Mouse (Mus musculus): ENCODE measurements around the gene Fam83e. TPM values are rescaled to one million over a fixed set of nuclear protein-coding genes. Genes with fewer than 3 reads are reported as not detected.
A peak's percentile ranks its signal among the peaks of the same experiment; 100 is the strongest.

Fam83e gene
- polyA plus RNA-seq, 1 experiment from 2014 or later: 0.65 TPM

- Histone ChIP-seq H3K27ac (replicated peaks; ENCODE audit: low read depth, low read length) (no peak overlapping the region), H3K4me2 (ENCODE audit: low read depth, severe bottlenecking) (0 out of 2 replicates have a peak overlapping the region, but pooled peaks have one; percentile 17), H3K4me3 (ENCODE audit: low read depth, low read length) (no peak overlapping the region), H3K36me3 (ENCODE audit: control insufficient read depth, insufficient read depth, low read length) (no peaks in the 10 kb centered on the region), H3K4me1 (ENCODE audit: control insufficient read depth, insufficient read depth, low read length) (peaks cover 5% of the 10 kb centered on the region), H3K9ac (ENCODE audit: low read length) (0 out of 2 replicates have a peak overlapping the region, but pooled peaks have one; percentile 27), H3K27me3 (ENCODE audit: control insufficient read depth, insufficient read depth, low read length) (no peaks in the 10 kb centered on the region), H3K9me3 (ENCODE audit: control insufficient read depth, low read length) (no peaks in the 10 kb centered on the region)
- ATAC-seq (ENCODE audit: insufficient number of reproducible peaks, low FRiP score, low TSS enrichment, low read depth) (no peak), DNase-seq (ENCODE audit: low spot score) (no peak)
- WGBS: 33% methylated on average over 10 of the region's 10 CpGs
Measured at GRCm38 (mm10) chr7:45685811-45686210, 35.2 kb upstream of the Fam83e start.

GRCm38 (mm10) chr7:45686841-45687240 is 34.2 kb upstream of the Fam83e start:
- Histone ChIP-seq H3K27me3 (ENCODE audit: control insufficient read depth, insufficient read depth, low read length) (no peaks in the 10 kb centered on the region), H3K4me1 (ENCODE audit: control insufficient read depth, insufficient read depth, low read length) (peaks cover 5% of the 10 kb centered on the region), H3K4me2 (ENCODE audit: low read depth, severe bottlenecking) (no peak overlapping the region), H3K27ac (replicated peaks; ENCODE audit: low read depth, low read length) (no peak overlapping the region), H3K9ac (ENCODE audit: low read length) (no peak overlapping the region), H3K9me3 (ENCODE audit: control insufficient read depth, low read length) (no peaks in the 10 kb centered on the region), H3K4me3 (ENCODE audit: low read depth, low read length) (no peak overlapping the region), H3K36me3 (ENCODE audit: control insufficient read depth, insufficient read depth, low read length) (no peaks in the 10 kb centered on the region)
- no peak for DNase-seq (ENCODE audit: low spot score)
- no peak for ATAC-seq (ENCODE audit: insufficient number of reproducible peaks, low FRiP score, low TSS enrichment, low read depth)
- 85% methylated on average over 3 of the region's 3 CpGs for WGBS

- Histone ChIP-seq H3K4me2 (ENCODE audit: low read depth, severe bottlenecking) (no peak overlapping the region), H3K4me1 (ENCODE audit: control insufficient read depth, insufficient read depth, low read length) (peaks cover 5% of the 10 kb centered on the region), H3K4me3 (ENCODE audit: low read depth, low read length) (no peak overlapping the region), H3K27ac (replicated peaks; ENCODE audit: low read depth, low read length) (no peak overlapping the region), H3K36me3 (ENCODE audit: control insufficient read depth, insufficient read depth, low read length) (no peaks in the 10 kb centered on the region), H3K9me3 (ENCODE audit: control insufficient read depth, low read length) (no peaks in the 10 kb centered on the region), H3K9ac (ENCODE audit: low read length) (no peak overlapping the region), H3K27me3 (ENCODE audit: control insufficient read depth, insufficient read depth, low read length) (no peaks in the 10 kb centered on the region)
- no peak for DNase-seq (ENCODE audit: low spot score)
- 56% methylated on average over 6 of the region's 6 CpGs for WGBS
- no peak for ATAC-seq (ENCODE audit: insufficient number of reproducible peaks, low FRiP score, low TSS enrichment, low read depth)
Measured at GRCm38 (mm10) chr7:45689099-45689498, 31.9 kb upstream of the Fam83e start.

- ATAC-seq (ENCODE audit: insufficient number of reproducible peaks, low FRiP score, low TSS enrichment, low read depth): no peak
Measured at GRCm38 (mm10) chr7:45689800-45690199, 31.2 kb upstream of the Fam83e start.

GRCm38 (mm10) chr7:45692364-45692763 is 28.6 kb upstream of the Fam83e start:
- Histone ChIP-seq H3K9ac (ENCODE audit: low read length) (no peak overlapping the region), H3K4me1 (ENCODE audit: control insufficient read depth, insufficient read depth, low read length) (no peaks in the 10 kb centered on the region), H3K9me3 (ENCODE audit: control insufficient read depth, low read length) (no peaks in the 10 kb centered on the region), H3K4me2 (ENCODE audit: low read depth, severe bottlenecking) (no peak overlapping the region), H3K36me3 (ENCODE audit: control insufficient read depth, insufficient read depth, low read length) (no peaks in the 10 kb centered on the region), H3K4me3 (ENCODE audit: low read depth, low read length) (no peak overlapping the region), H3K27ac (replicated peaks; ENCODE audit: low read depth, low read length) (no peak overlapping the region), H3K27me3 (ENCODE audit: control insufficient read depth, insufficient read depth, low read length) (no peaks in the 10 kb centered on the region)
- 77% methylated on average over 2 of the region's 2 CpGs for WGBS
- ATAC-seq (ENCODE audit: insufficient number of reproducible peaks, low FRiP score, low TSS enrichment, low read depth): no peak
- DNase-seq (ENCODE audit: low spot score): no peak

More at GRCm38 (mm10) chr7:45689800-45690199, 31.2 kb upstream of the Fam83e start:
- Histone ChIP-seq H3K9me3 (ENCODE audit: control insufficient read depth, low read length) (no peaks in the 10 kb centered on the region), H3K9ac (ENCODE audit: low read length) (no peak overlapping the region), H3K4me1 (ENCODE audit: control insufficient read depth, insufficient read depth, low read length) (peaks cover 5% of the 10 kb centered on the region), H3K36me3 (ENCODE audit: control insufficient read depth, insufficient read depth, low read length) (no peaks in the 10 kb centered on the region), H3K4me2 (ENCODE audit: low read depth, severe bottlenecking) (no peak overlapping the region), H3K27ac (replicated peaks; ENCODE audit: low read depth, low read length) (no peak overlapping the region), H3K4me3 (ENCODE audit: low read depth, low read length) (no peak overlapping the region), H3K27me3 (ENCODE audit: control insufficient read depth, insufficient read depth, low read length) (no peaks in the 10 kb centered on the region)
- DNase-seq (ENCODE audit: low spot score): no peak
- 78% methylated on average over 11 of the region's 11 CpGs for WGBS

GRCm38 (mm10) chr7:45693921-45694591 is 27.0 kb upstream of the Fam83e start, which contains the start of gene Sec1:
TSS of gene Sec1 (minus strand) at chr7:45694402.
- Histone ChIP-seq H3K27ac (replicated peaks; ENCODE audit: low read depth, low read length) (no peak within 1 kb of the TSS; the same call in 1 of the 2 replicates), H3K4me3 (ENCODE audit: low read depth, low read length) (no peak within 1 kb of the TSS), H3K9ac (ENCODE audit: low read length) (no peak within 1 kb of the TSS), H3K4me2 (ENCODE audit: low read depth, severe bottlenecking) (no peak within 1 kb of the TSS), H3K4me1 (ENCODE audit: control insufficient read depth, insufficient read depth, low read length) (no peaks in the 10 kb centered on the region), H3K27me3 (ENCODE audit: control insufficient read depth, insufficient read depth, low read length) (peaks cover 9% of the 10 kb centered on the region), H3K9me3 (ENCODE audit: control insufficient read depth, low read length) (no peaks in the 10 kb centered on the region), H3K36me3 (ENCODE audit: control insufficient read depth, insufficient read depth, low read length) (no peaks in the 10 kb centered on the region)
- 88% methylated on average over 50 of the region's 50 CpGs for WGBS
- ATAC-seq (ENCODE audit: insufficient number of reproducible peaks, low FRiP score, low TSS enrichment, low read depth): no peak
- no peak for DNase-seq (ENCODE audit: low spot score)

- ATAC-seq (ENCODE audit: insufficient number of reproducible peaks, low FRiP score, low TSS enrichment, low read depth) (0 out of 2 replicates have a peak, but pooled peaks have one; percentile 14), DNase-seq (ENCODE audit: low spot score) (peak; percentile 43)
- Histone ChIP-seq H3K27ac (replicated peaks; ENCODE audit: low read depth, low read length) (no peak overlapping the region; the same call in 1 of the 2 replicates), H3K9me3 (ENCODE audit: control insufficient read depth, low read length) (no peaks in the 10 kb centered on the region), H3K4me2 (ENCODE audit: low read depth, severe bottlenecking) (no peak overlapping the region), H3K4me1 (ENCODE audit: control insufficient read depth, insufficient read depth, low read length) (peaks cover 2% of the 10 kb centered on the region; the same call in 1 of the 2 replicates), H3K4me3 (ENCODE audit: low read depth, low read length) (no peak overlapping the region), H3K36me3 (ENCODE audit: control insufficient read depth, insufficient read depth, low read length) (no peaks in the 10 kb centered on the region), H3K9ac (ENCODE audit: low read length) (no peak overlapping the region), H3K27me3 (ENCODE audit: control insufficient read depth, insufficient read depth, low read length) (peaks cover 19% of the 10 kb centered on the region)
- WGBS: 6% methylated on average over 6 of the region's 6 CpGs
Measured at GRCm38 (mm10) chr7:45695098-45695497, 25.9 kb upstream of the Fam83e start.

GRCm38 (mm10) chr7:45697894-45698293 is 23.1 kb upstream of the Fam83e start:
- ATAC-seq (ENCODE audit: insufficient number of reproducible peaks, low FRiP score, low TSS enrichment, low read depth): no peak
- 89% methylated on average over 7 of the region's 7 CpGs for WGBS
- no peak overlapping the region for H3K9ac ChIP-seq (ENCODE audit: low read length)
- peaks cover 9% of the 10 kb centered on the region; the same call in 1 of the 2 replicates for H3K4me1 ChIP-seq (ENCODE audit: control insufficient read depth, insufficient read depth, low read length)
- H3K9me3 ChIP-seq (ENCODE audit: control insufficient read depth, low read length): no peaks in the 10 kb centered on the region
- peaks cover 25% of the 10 kb centered on the region for H3K27me3 ChIP-seq (ENCODE audit: control insufficient read depth, insufficient read depth, low read length)
- no peak for DNase-seq (ENCODE audit: low spot score)
- H3K36me3 ChIP-seq (ENCODE audit: control insufficient read depth, insufficient read depth, low read length): no peaks in the 10 kb centered on the region
- H3K27ac ChIP-seq (replicated peaks; ENCODE audit: low read depth, low read length): no peak overlapping the region
- no peak overlapping the region for H3K4me2 ChIP-seq (ENCODE audit: low read depth, severe bottlenecking)
- no peak overlapping the region for H3K4me3 ChIP-seq (ENCODE audit: low read depth, low read length)

All from limb, embryonic 11.5 days (tissue).